Mouse (Mus musculus) liver, embryonic 11.5 days (tissue): ENCODE results near the gene Pcyt2. TPM values are rescaled to one million over a fixed set of nuclear protein-coding genes. Genes with fewer than 3 reads are reported as not detected.

ENCODE experiments used
- ATAC-seq: fragments of 200-750 bp; cut with Nextera tagmentation; replicated peaks from 2 replicates; pipeline ENCODE4 v1.8.0; 2017; ENCODE audit warnings: moderate number of reproducible peaks, mild to moderate bottlenecking, moderate TSS enrichment, moderate library complexity; ENCODE audit not compliant: low FRiP score
- DNase-seq: peaks from one replicate; pipeline ENCODE4 v3.0.0-alpha.2; 2017; ENCODE audit warnings: low spot score
- H3K27ac ChIP-seq: fragments of 300-500 bp; sonication (generic); 2 replicates; pipeline ENCODE4 v1.5.1; 2014; ENCODE audit warnings: mild to moderate bottlenecking, low read depth, low read length, control low read depth
- H3K27me3 ChIP-seq: fragments of 300-500 bp; sonication (generic); replicated peaks from 2 replicates; pipeline ENCODE4 v1.6.1; 2014; ENCODE audit warnings: low read length, mixed read lengths; ENCODE audit not compliant: control insufficient read depth, insufficient read depth
- H3K36me3 ChIP-seq: fragments of 300-500 bp; sonication (generic); 2 replicates; pipeline ENCODE4 v1.6.1; 2014; ENCODE audit warnings: mild to moderate bottlenecking, low read length, moderate library complexity, mixed read lengths; ENCODE audit not compliant: control insufficient read depth, insufficient read depth
- H3K4me1 ChIP-seq: fragments of 300-500 bp; sonication (generic); replicated peaks from 2 replicates; pipeline ENCODE4 v1.6.1; 2014; ENCODE audit warnings: low read length, mixed read lengths; ENCODE audit not compliant: control insufficient read depth, insufficient read depth
- H3K4me2 ChIP-seq: fragments of 300-500 bp; sonication (generic); 2 replicates; pipeline ENCODE4 v1.6.1; 2014; ENCODE audit warnings: mild to moderate bottlenecking, control low read depth, moderate library complexity
- H3K4me3 ChIP-seq: fragments of 300-500 bp; sonication (generic); 2 replicates; pipeline ENCODE4 v1.5.1; 2014; ENCODE audit warnings: low read depth, low read length, control low read depth
- H3K9ac ChIP-seq: fragments of 300-500 bp; sonication (generic); 2 replicates; pipeline ENCODE4 v1.6.1; 2014; ENCODE audit warnings: low read depth, low read length, control low read depth
- H3K9me3 ChIP-seq: fragments of 300-500 bp; sonication (generic); 2 replicates; pipeline ENCODE4 v1.6.1; 2016; ENCODE audit warnings: low read length, inconsistent platforms, mixed read lengths; ENCODE audit not compliant: control insufficient read depth
- WGBS: fragments of 180-500 bp; shearing (Covaris S2); extraction: QIAGEN DNeasy Blood & Tissue Kit; methylation state at CpG from one replicate; pipeline ENCODE4 v1.1.7; 2014; 5-methylcytosine and 5-hydroxymethylcytosine counted together
- polyA plus RNA-seq: library from polyadenylated mRNA; unstranded; fragments of >200 nt; fragmentation: Nextera tagmentation; extraction: Ambion mirVana; gene quantifications from 2 replicates; pipeline ENCODE4 v1.2.1, GENCODE M21; 2014

Pcyt2 gene
- polyA plus RNA-seq, 1 experiment from 2014 or later: 175 TPM

DNA sequence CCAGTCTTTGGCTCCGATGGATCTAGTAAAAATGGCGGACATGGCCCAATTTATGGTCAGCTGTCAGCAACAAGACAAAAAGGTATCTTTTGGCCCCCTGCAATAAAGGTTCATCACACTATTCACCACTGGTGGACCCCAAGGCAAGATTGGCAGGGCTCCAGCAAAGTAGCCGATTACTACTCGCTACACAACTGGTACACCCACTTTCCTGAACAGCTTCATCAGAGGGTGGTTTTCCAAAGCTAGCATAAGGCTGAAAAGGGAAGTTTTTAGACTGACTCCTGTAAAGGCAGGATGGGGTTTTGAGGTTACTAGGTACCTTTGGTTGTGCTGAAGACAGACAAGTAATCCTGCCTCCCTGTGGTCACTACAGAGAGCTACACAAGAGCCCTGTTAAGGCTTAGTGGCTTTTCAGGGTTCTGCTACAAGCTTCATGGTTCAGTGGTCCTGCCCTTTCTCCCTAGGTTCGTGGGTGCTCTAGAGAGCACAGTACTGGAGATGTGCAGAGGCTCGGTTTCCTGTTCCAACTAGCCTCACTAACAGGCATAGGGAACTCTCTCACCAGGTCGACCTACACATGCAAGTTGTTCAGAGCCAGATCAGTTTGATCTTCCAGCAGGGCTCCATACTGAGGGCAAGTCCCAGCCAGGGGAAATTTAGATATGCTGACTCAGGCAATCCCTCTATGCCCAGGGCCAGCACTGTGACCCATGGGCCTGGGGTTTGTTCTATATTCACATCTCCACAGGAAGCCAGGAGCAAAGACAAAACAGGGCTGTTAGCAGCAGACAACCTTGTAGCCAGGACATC is 40.3 kb downstream of the Pcyt2 start:
- Histone ChIP-seq H3K27ac (peak overlapping the region; percentile 68), H3K4me2 (no peak overlapping the region), H3K4me3 (no peak overlapping the region), H3K9ac (no peak overlapping the region), H3K4me1 (peaks cover 38% of the 10 kb centered on the region), H3K36me3 (peaks cover 29% of the 10 kb centered on the region), H3K27me3 (no peaks in the 10 kb centered on the region), H3K9me3 (no peaks in the 10 kb centered on the region)
- DNase-seq: no peak
- 83% methylated on average over 7 of the region's 7 CpGs for WGBS
- ATAC-seq: no peak

DNA sequence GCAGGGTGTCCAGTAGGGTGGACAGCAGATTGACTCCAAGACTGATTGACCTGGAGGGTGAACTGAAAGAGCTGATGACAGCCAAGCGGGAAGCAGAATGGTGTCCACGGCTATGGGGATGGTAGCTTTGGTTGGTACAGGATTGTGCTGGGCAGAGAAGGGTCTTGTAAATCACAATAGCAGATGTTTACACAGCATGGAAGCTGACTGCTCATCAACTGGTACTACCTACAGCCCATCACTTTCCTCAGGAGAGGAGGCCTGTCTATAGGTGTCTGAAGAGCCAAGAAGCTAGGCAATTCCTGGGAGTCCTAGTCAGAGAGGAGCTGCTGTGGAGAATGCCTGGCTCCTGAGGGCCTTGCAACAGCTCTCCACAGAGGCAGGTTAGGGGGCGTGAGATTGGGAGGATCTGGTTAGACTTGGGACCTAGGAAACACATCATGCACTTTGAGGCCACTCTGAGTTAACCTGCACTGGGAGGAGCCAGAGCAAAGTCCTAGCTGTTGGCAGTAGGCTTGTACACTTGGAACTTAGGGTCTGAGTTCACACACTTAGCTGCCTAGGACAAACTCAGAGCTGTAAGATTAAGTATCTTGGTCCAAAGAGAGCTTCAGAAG is 41.3 kb downstream of the Pcyt2 start:
- DNase-seq (no peak), ATAC-seq (no peak)
- 80% methylated on average over 3 of the region's 3 CpGs for WGBS
- no peaks in the 10 kb centered on the region for H3K9me3 ChIP-seq
- H3K27me3 ChIP-seq: no peaks in the 10 kb centered on the region
- H3K9ac ChIP-seq: no peak overlapping the region
- H3K27ac ChIP-seq: peak overlapping the region; percentile 68
- H3K4me1 ChIP-seq: peaks cover 34% of the 10 kb centered on the region
- H3K4me3 ChIP-seq: no peak overlapping the region
- H3K4me2 ChIP-seq: peak overlapping the region; percentile 2; the same call in 1 of the 2 replicates
- peaks cover 30% of the 10 kb centered on the region for H3K36me3 ChIP-seq

DNA sequence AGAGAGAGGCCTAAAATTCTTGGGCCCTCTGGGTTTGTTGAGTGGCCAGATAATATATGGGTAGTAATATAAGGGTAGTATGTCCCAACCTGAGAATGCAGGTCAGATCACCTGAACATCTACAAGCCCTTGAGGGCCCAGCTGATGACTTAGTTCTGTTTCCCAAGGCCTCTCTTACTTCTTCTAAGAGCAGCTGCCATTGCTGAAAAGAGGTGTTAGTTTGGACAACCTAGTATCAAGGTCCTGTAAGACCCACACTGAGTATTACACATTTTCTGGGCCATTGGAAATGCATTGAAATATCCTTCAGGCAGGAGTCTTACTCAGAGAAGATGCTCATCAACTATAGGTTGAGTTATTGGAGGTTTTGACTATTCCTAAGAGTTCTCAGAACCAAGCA is 41.8 kb downstream of the Pcyt2 start:
- Histone ChIP-seq H3K27ac (peak overlapping the region; percentile 34; the same call in 1 of the 2 replicates), H3K27me3 (no peaks in the 10 kb centered on the region), H3K9ac (no peak overlapping the region), H3K4me3 (no peak overlapping the region), H3K36me3 (peaks cover 35% of the 10 kb centered on the region), H3K4me2 (no peak overlapping the region), H3K4me1 (peaks cover 39% of the 10 kb centered on the region), H3K9me3 (no peaks in the 10 kb centered on the region)
- ATAC-seq: no peak
- DNase-seq: no peak

DNA sequence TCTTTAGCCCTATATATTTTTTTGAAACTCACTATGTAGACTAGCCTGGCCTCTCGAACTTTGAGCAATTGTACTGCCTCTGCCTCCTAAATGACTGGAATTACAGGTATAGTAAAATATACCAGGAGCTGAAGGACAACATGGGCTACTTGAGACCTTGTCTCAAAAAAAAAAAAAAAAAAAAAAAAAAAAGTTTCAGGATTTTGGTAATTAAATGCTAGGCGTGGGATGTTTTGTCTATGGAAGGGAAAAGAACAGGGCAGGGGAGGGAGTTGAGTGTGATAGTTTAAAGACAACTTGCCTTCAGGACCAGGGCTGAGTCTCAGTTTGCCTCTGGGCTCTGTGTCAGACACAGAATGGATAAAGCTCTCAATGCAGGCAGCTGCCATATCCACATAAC is 42.7 kb downstream of the Pcyt2 start:
- H3K4me1 ChIP-seq: peaks cover 37% of the 10 kb centered on the region
- H3K9ac ChIP-seq: no peak overlapping the region
- DNase-seq (no peak), ATAC-seq (no peak)
- 82% methylated on average over 2 of the region's 2 CpGs for WGBS
- no peak overlapping the region for H3K4me2 ChIP-seq
- no peak overlapping the region; the same call in 1 of the 2 replicates for H3K27ac ChIP-seq
- H3K27me3 ChIP-seq: no peaks in the 10 kb centered on the region
- no peaks in the 10 kb centered on the region for H3K9me3 ChIP-seq
- peak overlapping the region; percentile 81; the same call in 1 of the 2 replicates for H3K4me3 ChIP-seq
- H3K36me3 ChIP-seq: peaks cover 43% of the 10 kb centered on the region

DNA sequence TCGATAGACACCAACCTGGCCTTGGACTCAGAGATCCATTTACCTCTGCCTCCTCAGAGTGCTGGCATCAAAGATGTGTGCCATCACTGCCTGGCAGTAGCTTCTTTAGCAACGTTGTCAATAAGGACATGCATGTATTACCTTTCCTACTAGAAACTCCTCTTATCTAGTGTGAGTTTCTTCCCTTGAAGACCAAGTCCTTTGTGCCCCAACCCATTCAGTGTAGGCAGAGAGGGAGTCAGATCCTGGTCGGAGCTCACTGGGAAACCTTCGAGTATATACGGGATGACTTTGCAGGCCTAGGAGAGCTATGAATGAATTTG is 43.5 kb downstream of the Pcyt2 start:
- H3K9ac ChIP-seq: peak overlapping the region; percentile 97
- H3K27me3 ChIP-seq: no peaks in the 10 kb centered on the region
- peak overlapping the region; percentile 81 for H3K4me3 ChIP-seq
- H3K4me2 ChIP-seq: peak overlapping the region; percentile 93
- H3K27ac ChIP-seq: peak overlapping the region; percentile 85
- ATAC-seq (no peak), DNase-seq (no peak)
- WGBS: 37% methylated on average over 5 of the region's 5 CpGs
- H3K36me3 ChIP-seq: peaks cover 40% of the 10 kb centered on the region
- peaks cover 30% of the 10 kb centered on the region for H3K4me1 ChIP-seq
- H3K9me3 ChIP-seq: no peaks in the 10 kb centered on the region

DNA sequence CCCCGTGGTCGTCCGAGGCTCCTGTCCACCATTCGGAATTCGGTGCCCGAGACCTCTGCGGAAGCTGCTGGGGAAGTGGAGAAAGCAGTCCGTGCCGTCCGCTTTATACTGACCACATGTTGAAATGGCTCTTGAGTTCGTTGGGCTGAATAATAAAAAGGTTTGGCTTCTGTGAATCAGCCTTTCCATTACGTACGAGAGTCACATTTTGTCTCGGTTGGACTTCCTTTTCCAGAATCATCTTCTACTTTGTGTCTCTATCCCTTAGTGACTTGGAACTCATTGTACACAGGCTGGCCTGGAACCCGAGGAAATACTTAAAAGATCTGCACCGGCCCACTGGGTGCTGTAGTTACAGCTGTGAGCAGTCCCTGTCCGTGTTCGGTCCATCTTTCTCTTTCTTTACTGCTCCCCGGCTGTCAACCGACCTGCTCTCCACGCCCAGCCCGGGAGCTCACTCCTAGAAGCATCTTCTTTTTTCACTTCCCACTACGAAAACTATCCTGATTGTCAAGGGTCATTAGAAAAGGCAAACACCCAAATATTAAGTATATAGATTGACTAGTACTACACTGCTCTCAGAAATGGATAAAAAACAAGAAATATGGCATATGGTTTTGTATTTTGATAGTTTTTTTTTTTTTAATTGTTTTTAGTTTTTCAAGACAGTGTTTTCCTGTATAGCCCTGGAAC is 44.0 kb downstream of the Pcyt2 start:
- H3K27ac ChIP-seq: peak overlapping the region; percentile 85
- 0% methylated on average over 23 of the region's 23 CpGs for WGBS
- ATAC-seq (0 out of 2 replicates have a peak, but pooled peaks have one; percentile 0), DNase-seq (peak; percentile 56)
- H3K4me1 ChIP-seq: peaks cover 29% of the 10 kb centered on the region
- H3K4me3 ChIP-seq: peak overlapping the region; percentile 81
- H3K27me3 ChIP-seq: no peaks in the 10 kb centered on the region
- peak overlapping the region; percentile 97 for H3K9ac ChIP-seq
- peaks cover 35% of the 10 kb centered on the region for H3K36me3 ChIP-seq
- H3K9me3 ChIP-seq: no peaks in the 10 kb centered on the region
- H3K4me2 ChIP-seq: peak overlapping the region; percentile 93

DNA sequence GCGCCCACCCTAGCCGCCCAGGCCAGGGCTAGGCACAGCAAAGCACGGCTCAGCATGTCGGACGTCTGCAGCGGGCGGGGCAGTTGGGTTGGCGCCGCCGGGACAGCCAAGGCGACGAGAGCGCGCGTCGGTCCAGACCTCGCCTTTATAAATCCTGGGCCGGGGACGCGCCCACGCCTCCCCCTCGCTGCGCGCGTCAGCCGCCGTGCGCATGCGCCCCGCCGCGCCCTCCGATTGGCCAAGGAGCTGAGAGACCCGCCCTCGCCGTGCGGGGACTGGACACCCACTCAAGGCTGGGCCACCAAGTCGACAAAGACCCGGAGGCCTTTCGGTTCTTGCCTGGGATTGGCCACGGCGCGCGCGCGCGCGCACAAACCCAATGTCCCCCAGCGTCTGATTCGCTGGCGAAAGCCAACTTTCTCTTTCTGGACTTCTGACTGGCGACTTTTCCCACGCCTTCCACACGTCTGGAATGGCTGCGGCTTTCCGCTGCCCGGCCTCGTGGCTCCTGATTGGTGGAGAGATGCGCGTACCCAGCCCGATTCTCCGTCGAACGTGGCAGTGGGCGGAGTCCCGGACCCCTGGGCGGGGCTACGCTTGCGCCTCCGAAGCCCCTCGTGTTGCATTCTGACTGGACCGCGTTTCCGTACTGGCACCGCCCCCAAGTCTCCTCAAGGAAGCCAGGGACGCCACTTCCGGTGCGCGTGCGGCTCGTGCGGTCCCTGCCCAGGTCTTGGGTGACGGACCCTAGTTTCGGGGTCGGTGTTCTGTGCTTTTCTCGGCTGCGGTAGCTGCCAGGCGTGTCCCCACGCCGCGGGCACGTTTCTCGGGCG is 44.8 kb downstream of the Pcyt2 start, which contains the start of gene P4hb:
TSS of gene P4hb (minus strand) at position 502 of the 833 bp plus-strand sequence.
- Histone ChIP-seq H3K36me3 (peaks cover 34% of the 10 kb centered on the region), H3K9me3 (no peaks in the 10 kb centered on the region), H3K9ac (peak within 1 kb of the TSS; percentile 97), H3K27ac (peak within 1 kb of the TSS; percentile 85), H3K4me3 (peak within 1 kb of the TSS; percentile 81), H3K27me3 (no peaks in the 10 kb centered on the region), H3K4me2 (peak within 1 kb of the TSS; percentile 93), H3K4me1 (peaks cover 29% of the 10 kb centered on the region)
- ATAC-seq (peak; percentile 92), DNase-seq (peak; percentile 99)
- under 1% methylated on average over 93 of the region's 94 CpGs for WGBS

DNA sequence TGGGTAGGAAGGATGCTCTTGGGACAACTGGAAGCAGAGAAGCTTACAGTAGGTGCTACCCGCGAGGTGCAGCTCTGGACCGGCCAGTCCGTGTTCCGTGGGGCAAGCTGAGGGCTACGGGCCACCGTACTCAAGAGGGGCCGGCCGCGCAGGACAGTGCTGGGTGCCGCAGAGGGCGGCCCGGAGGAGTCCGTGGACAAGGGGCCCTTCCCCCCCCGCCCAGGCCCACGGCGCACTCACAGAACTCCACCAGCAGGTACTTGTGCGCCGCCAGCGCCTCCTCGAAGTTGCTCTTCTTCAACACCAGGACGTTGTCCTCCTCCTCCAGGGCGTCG is 45.4 kb downstream of the Pcyt2 start:
- peak overlapping the region; percentile 93 for H3K4me2 ChIP-seq
- no peak for DNase-seq
- ATAC-seq: peak; percentile 33
- peaks cover 29% of the 10 kb centered on the region for H3K4me1 ChIP-seq
- no peaks in the 10 kb centered on the region for H3K27me3 ChIP-seq
- peak overlapping the region; percentile 85 for H3K27ac ChIP-seq
- H3K36me3 ChIP-seq: peaks cover 33% of the 10 kb centered on the region
- H3K9ac ChIP-seq: peak overlapping the region; percentile 97
- H3K4me3 ChIP-seq: peak overlapping the region; percentile 81
- H3K9me3 ChIP-seq: no peaks in the 10 kb centered on the region
- under 1% methylated on average over 21 of the region's 24 CpGs for WGBS
